Mouse (Mus musculus) thymus, adult 2 months (tissue): ENCODE measurements around the gene Ank3.

Experiments
- CTCF ChIP-seq: fragments of 200-500 bp; IDR thresholded peaks from 2 replicates; pipeline ENCODE4 v1.5.1; 2012; ENCODE audit warnings: mild to moderate bottlenecking, control low read depth, low read length, moderate library complexity, borderline replicate concordance; ENCODE audit not compliant: control insufficient read depth, poor library complexity, insufficient read depth; ENCODE audit errors: extremely low read depth
- POLR2A ChIP-seq: fragments of 200-500 bp; IDR thresholded peaks from 2 replicates; pipeline ENCODE4 v1.6.1; 2012; ENCODE audit warnings: mild to moderate bottlenecking, low read length, control low read depth, moderate library complexity; ENCODE audit not compliant: control insufficient read depth, poor library complexity, insufficient read depth; ENCODE audit errors: extremely low read depth

DNA sequence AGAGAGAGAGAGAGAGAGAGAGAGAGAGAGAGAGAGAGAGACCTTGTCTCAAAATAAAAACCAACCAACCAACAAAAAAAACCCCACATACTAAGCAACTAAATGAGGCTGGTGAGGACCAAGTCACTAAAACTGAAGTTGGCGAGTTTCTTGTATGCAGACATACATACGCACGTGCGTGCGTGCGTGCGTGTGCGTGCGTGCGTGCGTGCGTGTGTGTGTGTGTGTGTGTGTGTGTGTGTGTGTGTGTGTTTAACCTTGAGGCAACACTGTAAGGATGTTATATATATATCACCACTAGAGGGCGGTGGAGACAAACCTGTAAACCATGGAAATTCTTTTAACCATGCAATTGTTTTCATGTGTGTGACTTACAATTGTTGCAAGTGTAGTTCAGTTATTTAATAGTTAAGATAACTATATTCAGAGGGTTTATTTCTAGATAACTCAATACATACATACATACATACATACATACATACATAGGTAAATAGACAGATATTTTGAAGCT lies 31.6 kb upstream of the Ank3 start:
- peak; percentile 68; the same call in 1 of the 2 replicates for TF ChIP-seq CTCF
- TF ChIP-seq POLR2A: no peak
